Mouse (Mus musculus): ENCODE measurements at regions not wholly inside any gene's neighbourhood (a gene's known extent, or its start where the extent isn't known, plus 50 kb on each side); places are given as distances from the start of the nearest gene placed in this dataset.

DNA sequence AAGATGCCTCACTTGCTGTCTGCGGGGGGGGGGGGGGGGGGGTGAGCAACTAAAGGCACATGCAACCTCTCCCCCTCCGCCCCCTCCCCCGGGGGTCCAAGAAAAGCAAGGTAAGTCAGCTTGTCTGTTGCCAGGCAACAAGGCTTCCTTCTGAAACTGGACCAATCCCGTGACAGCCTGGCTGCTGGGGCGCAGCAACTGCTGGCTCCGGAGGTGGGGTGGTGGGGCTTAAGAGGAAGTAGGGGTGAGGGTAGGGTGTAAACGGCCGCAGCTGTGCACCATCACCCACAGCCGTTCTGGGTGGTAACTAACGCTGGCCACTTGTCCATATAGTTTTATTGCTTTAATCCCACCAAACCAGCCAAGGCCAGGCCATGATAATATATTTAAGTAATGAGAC, 92.2 kb upstream of the Rbm19 start:
- TF ChIP-seq CTCF (IDR thresholded peaks at IDR 0.05; ENCODE audit: control insufficient read depth, insufficient read depth, insufficient replicate concordance, low read depth, low read length) (no peak), POLR2A (IDR thresholded peaks at IDR 0.05; ENCODE audit: control insufficient read depth, low read depth, low read length) (no peak)
- Histone ChIP-seq H3K4me3 (ENCODE audit: control insufficient read depth, low read depth, low read length) (no peak overlapping the region), H3K36me3 (ENCODE audit: control insufficient read depth, insufficient read depth, low read length) (no peaks in the 10 kb centered on the region), H3K4me1 (ENCODE audit: control insufficient read depth, insufficient read depth, low read length) (peaks cover 5% of the 10 kb centered on the region; the same call in 1 of the 2 replicates), H3K27me3 (ENCODE audit: control insufficient read depth, insufficient read depth, low read length) (no peaks in the 10 kb centered on the region), H3K27ac (ENCODE audit: control insufficient read depth, insufficient read depth, low read depth, low read length) (no peak overlapping the region)

DNA sequence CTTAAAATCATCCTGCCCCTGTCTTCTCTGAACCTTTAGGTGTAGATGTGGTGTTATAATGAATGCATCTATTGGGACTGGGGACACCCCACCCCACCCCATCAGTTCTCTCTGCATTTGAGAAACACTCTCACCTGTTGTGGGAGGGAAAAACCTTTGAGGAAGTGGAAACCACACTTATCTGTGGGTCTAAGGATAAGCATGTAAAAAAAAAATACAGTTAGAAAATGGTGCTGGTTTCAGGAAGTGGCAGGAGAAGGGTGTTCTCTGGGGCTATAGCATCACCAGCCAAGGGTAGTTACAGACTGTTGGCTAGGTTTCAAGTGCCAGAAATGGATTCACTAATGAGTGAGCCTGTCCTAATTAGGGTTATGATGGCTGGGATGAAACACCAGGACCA, 91.1 kb upstream of the Rbm19 start:
- Histone ChIP-seq H3K4me3 (ENCODE audit: control insufficient read depth, low read depth, low read length) (no peak overlapping the region), H3K27me3 (ENCODE audit: control insufficient read depth, insufficient read depth, low read length) (no peaks in the 10 kb centered on the region), H3K4me1 (ENCODE audit: control insufficient read depth, insufficient read depth, low read length) (peaks cover 5% of the 10 kb centered on the region; the same call in 1 of the 2 replicates), H3K27ac (ENCODE audit: control insufficient read depth, insufficient read depth, low read depth, low read length) (no peak overlapping the region), H3K36me3 (ENCODE audit: control insufficient read depth, insufficient read depth, low read length) (no peaks in the 10 kb centered on the region)
- TF ChIP-seq CTCF (IDR thresholded peaks at IDR 0.05; ENCODE audit: control insufficient read depth, insufficient read depth, insufficient replicate concordance, low read depth, low read length), result no peak
- TF ChIP-seq POLR2A (IDR thresholded peaks at IDR 0.05; ENCODE audit: control insufficient read depth, low read depth, low read length), result no peak

DNA sequence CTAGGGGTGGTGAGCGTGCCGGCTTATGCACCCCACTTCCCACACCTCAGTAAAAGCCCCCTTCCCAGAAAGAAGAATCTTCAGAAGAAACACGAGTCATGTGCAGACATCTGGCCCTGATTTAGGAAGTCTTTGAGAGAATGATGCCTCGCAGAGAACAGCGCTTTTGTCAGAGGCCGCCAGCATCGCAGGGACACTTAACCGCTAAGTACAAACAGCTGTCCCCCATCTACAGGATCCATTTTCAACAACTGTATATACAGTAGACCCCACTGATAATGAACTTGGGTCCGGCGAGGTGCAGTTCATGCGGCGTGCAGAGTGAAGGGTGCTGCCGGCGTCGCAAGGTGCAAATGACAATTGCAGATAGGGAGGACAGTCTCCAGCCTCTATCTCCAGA, 85.4 kb upstream of the Rbm19 start:
- Histone ChIP-seq H3K4me1 (ENCODE audit: control insufficient read depth, insufficient read depth, low read length) (no peaks in the 10 kb centered on the region), H3K27me3 (ENCODE audit: control insufficient read depth, insufficient read depth, low read length) (no peaks in the 10 kb centered on the region), H3K27ac (ENCODE audit: control insufficient read depth, insufficient read depth, low read depth, low read length) (no peak overlapping the region), H3K36me3 (ENCODE audit: control insufficient read depth, insufficient read depth, low read length) (no peaks in the 10 kb centered on the region), H3K4me3 (ENCODE audit: control insufficient read depth, low read depth, low read length) (no peak overlapping the region)
- TF ChIP-seq CTCF (IDR thresholded peaks at IDR 0.05; ENCODE audit: control insufficient read depth, insufficient read depth, insufficient replicate concordance, low read depth, low read length) (no peak), POLR2A (IDR thresholded peaks at IDR 0.05; ENCODE audit: control insufficient read depth, low read depth, low read length) (no peak)

DNA sequence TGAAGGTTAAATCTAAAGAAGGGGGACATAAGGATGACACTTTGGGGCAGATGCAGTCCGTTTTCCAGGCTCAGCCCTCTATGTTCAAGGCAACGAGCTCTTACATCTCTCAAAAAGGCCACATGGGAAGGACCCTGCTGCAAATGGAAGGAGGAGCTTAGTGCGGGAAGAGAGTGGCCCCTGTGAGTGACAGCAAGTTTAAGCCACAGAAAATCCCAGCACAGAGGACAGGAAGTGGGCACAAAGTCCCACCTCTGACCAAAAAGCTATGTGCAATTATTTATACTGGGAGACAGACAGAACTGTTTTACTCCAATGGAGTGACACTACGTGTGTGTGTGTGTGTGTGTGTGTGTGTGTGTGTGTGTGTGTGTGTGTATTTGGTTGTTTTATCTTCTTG, 84.7 kb upstream of the Rbm19 start:
- Histone ChIP-seq H3K36me3 (ENCODE audit: control insufficient read depth, insufficient read depth, low read length) (no peaks in the 10 kb centered on the region), H3K4me1 (ENCODE audit: control insufficient read depth, insufficient read depth, low read length) (no peaks in the 10 kb centered on the region), H3K27me3 (ENCODE audit: control insufficient read depth, insufficient read depth, low read length) (no peaks in the 10 kb centered on the region), H3K27ac (ENCODE audit: control insufficient read depth, insufficient read depth, low read depth, low read length) (no peak overlapping the region), H3K4me3 (ENCODE audit: control insufficient read depth, low read depth, low read length) (no peak overlapping the region)
- TF ChIP-seq POLR2A (IDR thresholded peaks at IDR 0.05; ENCODE audit: control insufficient read depth, low read depth, low read length) (no peak), CTCF (IDR thresholded peaks at IDR 0.05; ENCODE audit: control insufficient read depth, insufficient read depth, insufficient replicate concordance, low read depth, low read length) (no peak)

DNA sequence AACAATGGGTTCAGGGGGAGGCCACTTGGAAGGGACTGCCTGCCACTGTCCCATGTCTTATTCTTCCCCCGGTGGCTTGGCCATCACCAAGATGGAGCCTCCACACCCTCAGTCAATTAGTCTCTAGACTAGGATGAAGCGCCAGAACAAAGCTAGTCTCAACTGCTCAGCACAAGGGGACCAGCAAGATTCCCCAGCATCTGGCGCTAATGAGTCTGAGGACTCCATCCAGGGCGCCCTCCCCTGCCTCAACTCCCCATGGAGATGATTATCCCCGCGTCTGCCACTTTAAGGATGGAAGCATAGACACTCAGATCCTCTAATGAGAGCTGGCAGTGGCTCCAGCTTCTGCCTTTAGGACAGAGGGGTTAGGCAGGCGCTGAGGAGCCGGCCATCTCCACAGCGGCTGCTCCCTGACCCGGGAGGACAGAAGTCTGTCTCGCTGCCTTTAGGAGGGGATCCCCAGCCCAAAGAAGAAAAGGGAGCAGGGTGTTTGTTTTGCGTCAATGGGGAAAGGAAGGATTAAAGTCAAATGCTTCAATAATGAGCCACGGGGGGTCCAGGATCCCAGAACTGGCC, 81.7 kb upstream of the Rbm19 start:
- no peak for TF ChIP-seq CTCF (IDR thresholded peaks at IDR 0.05; ENCODE audit: control insufficient read depth, insufficient read depth, insufficient replicate concordance, low read depth, low read length)
- TF ChIP-seq POLR2A (IDR thresholded peaks at IDR 0.05; ENCODE audit: control insufficient read depth, low read depth, low read length), result no peak
- H3K27ac ChIP-seq (ENCODE audit: control insufficient read depth, insufficient read depth, low read depth, low read length), result no peak overlapping the region
- H3K4me1 ChIP-seq (ENCODE audit: control insufficient read depth, insufficient read depth, low read length), result no peaks in the 10 kb centered on the region
- no peaks in the 10 kb centered on the region for H3K36me3 ChIP-seq (ENCODE audit: control insufficient read depth, insufficient read depth, low read length)
- H3K27me3 ChIP-seq (ENCODE audit: control insufficient read depth, insufficient read depth, low read length), result no peaks in the 10 kb centered on the region
- peak overlapping the region; percentile 67 for H3K4me3 ChIP-seq (ENCODE audit: control insufficient read depth, low read depth, low read length)

DNA sequence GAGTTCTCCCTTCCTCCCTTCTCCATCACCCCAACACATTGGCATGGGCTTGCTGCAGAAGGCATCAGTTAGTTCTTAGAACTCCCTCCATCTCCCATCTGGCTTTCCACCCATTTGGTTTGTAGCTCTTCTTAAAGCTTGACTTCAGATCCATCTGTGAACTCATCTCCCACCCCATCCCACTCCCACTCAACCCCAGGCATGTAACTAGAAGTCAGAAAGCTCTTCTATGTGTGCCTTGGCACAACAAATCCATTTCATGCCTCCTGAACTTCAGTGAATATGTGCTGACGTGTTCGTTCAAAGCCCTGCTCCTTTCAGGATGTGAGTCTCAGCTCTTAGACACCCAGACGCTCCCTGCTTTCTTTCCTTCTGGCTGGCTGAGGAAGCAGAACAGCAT, 81.0 kb upstream of the Rbm19 start:
- H3K4me3 ChIP-seq (ENCODE audit: control insufficient read depth, low read depth, low read length), result peak overlapping the region; percentile 67
- no peaks in the 10 kb centered on the region for H3K27me3 ChIP-seq (ENCODE audit: control insufficient read depth, insufficient read depth, low read length)
- no peaks in the 10 kb centered on the region for H3K36me3 ChIP-seq (ENCODE audit: control insufficient read depth, insufficient read depth, low read length)
- H3K4me1 ChIP-seq (ENCODE audit: control insufficient read depth, insufficient read depth, low read length), result no peaks in the 10 kb centered on the region
- TF ChIP-seq POLR2A (IDR thresholded peaks at IDR 0.05; ENCODE audit: control insufficient read depth, low read depth, low read length), result no peak
- TF ChIP-seq CTCF (IDR thresholded peaks at IDR 0.05; ENCODE audit: control insufficient read depth, insufficient read depth, insufficient replicate concordance, low read depth, low read length), result no peak
- no peak overlapping the region for H3K27ac ChIP-seq (ENCODE audit: control insufficient read depth, insufficient read depth, low read depth, low read length)

DNA sequence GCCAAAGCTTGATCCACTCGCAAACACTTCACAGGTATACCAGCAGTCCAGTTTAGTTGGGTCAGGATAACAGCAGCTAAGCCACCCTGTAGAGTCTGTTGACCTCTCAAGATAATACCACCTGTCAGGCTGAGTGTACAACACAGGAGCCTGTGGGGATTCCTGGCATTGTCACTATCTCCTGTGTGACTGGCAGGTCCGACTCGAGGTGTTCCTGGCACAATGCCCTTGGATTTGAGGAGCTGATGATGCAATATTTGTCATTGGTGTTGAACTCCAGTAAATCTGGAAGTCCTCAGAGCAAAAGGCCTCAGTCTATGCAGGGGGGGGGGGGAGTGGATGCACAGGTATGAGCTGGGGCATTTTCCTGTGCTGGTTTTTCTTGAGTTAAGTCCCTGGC, 78.5 kb upstream of the Rbm19 start:
- Histone ChIP-seq H3K27me3 (ENCODE audit: control insufficient read depth, insufficient read depth, low read length) (no peaks in the 10 kb centered on the region), H3K4me3 (ENCODE audit: control insufficient read depth, low read depth, low read length) (no peak overlapping the region), H3K4me1 (ENCODE audit: control insufficient read depth, insufficient read depth, low read length) (no peaks in the 10 kb centered on the region), H3K27ac (ENCODE audit: control insufficient read depth, insufficient read depth, low read depth, low read length) (no peak overlapping the region), H3K36me3 (ENCODE audit: control insufficient read depth, insufficient read depth, low read length) (no peaks in the 10 kb centered on the region)
- no peak for TF ChIP-seq CTCF (IDR thresholded peaks at IDR 0.05; ENCODE audit: control insufficient read depth, insufficient read depth, insufficient replicate concordance, low read depth, low read length)
- TF ChIP-seq POLR2A (IDR thresholded peaks at IDR 0.05; ENCODE audit: control insufficient read depth, low read depth, low read length), result no peak

DNA sequence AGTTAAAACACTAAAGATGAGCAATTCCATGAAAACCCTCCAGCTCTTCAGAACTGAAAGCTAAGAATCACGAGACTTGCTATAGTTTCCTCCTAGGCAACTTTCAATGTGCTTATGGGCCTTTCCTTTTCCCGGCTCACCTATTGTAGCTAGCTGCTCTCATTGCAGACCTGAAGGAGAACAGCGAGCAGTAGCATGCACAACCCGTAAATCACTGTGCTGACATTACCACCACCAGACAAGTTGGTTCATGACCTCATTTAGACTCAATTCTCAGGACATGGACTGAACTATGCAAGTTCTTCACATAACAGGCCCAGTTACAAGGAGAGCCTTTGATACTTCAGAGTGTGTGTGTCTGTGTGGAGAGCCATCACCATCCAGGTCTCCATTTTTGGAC, 72.5 kb upstream of the Rbm19 start:
- no peaks in the 10 kb centered on the region for H3K27me3 ChIP-seq (ENCODE audit: control insufficient read depth, insufficient read depth, low read length)
- H3K4me3 ChIP-seq (ENCODE audit: control insufficient read depth, low read depth, low read length), result no peak overlapping the region
- H3K36me3 ChIP-seq (ENCODE audit: control insufficient read depth, insufficient read depth, low read length), result no peaks in the 10 kb centered on the region
- no peak for TF ChIP-seq CTCF (IDR thresholded peaks at IDR 0.05; ENCODE audit: control insufficient read depth, insufficient read depth, insufficient replicate concordance, low read depth, low read length)
- TF ChIP-seq POLR2A (IDR thresholded peaks at IDR 0.05; ENCODE audit: control insufficient read depth, low read depth, low read length), result no peak
- no peaks in the 10 kb centered on the region for H3K4me1 ChIP-seq (ENCODE audit: control insufficient read depth, insufficient read depth, low read length)
- H3K27ac ChIP-seq (ENCODE audit: control insufficient read depth, insufficient read depth, low read depth, low read length), result no peak overlapping the region

Measured in testis, adult 2 months (tissue).